Mouse (Mus musculus) spleen, adult 2 months (tissue): ENCODE results near the gene Trappc11.

ENCODE experiments used
- CTCF ChIP-seq: fragments of 200-500 bp; IDR thresholded peaks from 2 replicates; pipeline ENCODE4 v1.5.1; 2011; ENCODE audit warnings: mild to moderate bottlenecking, inconsistent platforms; ENCODE audit not compliant: insufficient read depth, insufficient read length, insufficient replicate concordance; ENCODE audit errors: extremely low read depth
- POLR2A ChIP-seq: fragments of 200-500 bp; IDR thresholded peaks from 2 replicates; pipeline ENCODE4 v1.6.1; 2011; ENCODE audit warnings: low read depth, low read length, inconsistent platforms

- no peak for TF ChIP-seq CTCF
- no peak for TF ChIP-seq POLR2A
Observed at GRCm38 (mm10) chr8:47581454-47581853, 48.2 kb upstream of the Trappc11 start.
